Mouse (Mus musculus): ENCODE measurements around the gene 1700123K08Rik.
"Not testable (repeated sequence)": the region's sequence is repeated elsewhere in the genome, so short reads cannot be mapped to it uniquely, and the experiment has no call there.

The 1700123K08Rik gene

GRCm38 (mm10) chr5:138564612-138565011 lies at the start of gene 1700123K08Rik:
1700123K08Rik (minus strand) TSS chr5:138564712.
- not testable (repeated sequence) for DNase-seq

- DNase-seq = no peak
These were observed 22.9 kb upstream of the 1700123K08Rik start for GRCm38 (mm10) chr5:138587396-138587795.

GRCm38 (mm10) chr5:138571623-138572022 lies 7.1 kb upstream of the 1700123K08Rik start:
- DNase-seq = peak; percentile 46

DNA sequence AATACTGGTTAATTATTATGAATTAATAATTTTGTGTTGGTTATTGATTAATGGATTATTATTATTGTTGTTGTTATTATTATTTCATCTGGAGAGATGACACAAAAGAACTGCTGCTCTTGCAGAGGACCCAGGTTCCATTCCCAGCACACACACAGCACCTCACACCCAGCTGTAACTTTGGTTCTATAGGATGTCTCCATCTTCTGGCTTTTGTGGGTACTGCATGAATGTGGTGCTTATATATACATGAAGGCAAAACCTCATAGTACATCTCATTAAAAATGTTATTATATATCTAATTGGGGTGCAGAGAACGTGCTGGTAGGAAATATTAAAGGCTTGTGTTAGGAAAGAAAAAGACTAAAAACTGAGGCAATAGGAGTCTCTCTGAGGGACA lies 11.8 kb downstream of the 1700123K08Rik start:
- DNase-seq = peak; percentile 27

- DNase-seq = no peak
These were observed 32.0 kb downstream of the 1700123K08Rik start for GRCm38 (mm10) chr5:138532491-138532890.

Measured in embryo, embryonic 11 days (tissue).